Mouse (Mus musculus) thymus, postnatal 10 days (tissue): Measurements from ENCODE around the gene Rbks.
A peak's percentile ranks its signal among the peaks of the same experiment; 100 is the strongest.

Experiments
- DNase-seq, 2 experiments: peaks; one replicate each; pipeline ENCODE4 v3.0.0; 2021; ENCODE audit warnings: low spot score in 2 of 2

The Rbks gene

GRCm38 (mm10) chr5:31696971-31697643, at the start of gene Rbks:
Gene Rbks (minus strand): TSS chr5:31697627.
- peak in 1 of 2 experiments; percentile 6 for DNase-seq

- no peak for DNase-seq
These were observed 45.1 kb upstream of the Rbks start for GRCm38 (mm10) chr5:31742521-31743031.

GRCm38 (mm10) chr5:31741931-31742330, 44.5 kb upstream of the Rbks start:
- no peak for DNase-seq

- no peak for DNase-seq
These were observed 35.4 kb upstream of the Rbks start for GRCm38 (mm10) chr5:31732644-31733338.

GRCm38 (mm10) chr5:31727456-31727855, 30.0 kb upstream of the Rbks start:
- DNase-seq, result no peak

- no peak for DNase-seq
These were observed 28.5 kb upstream of the Rbks start for GRCm38 (mm10) chr5:31725885-31726284.

- no peak for DNase-seq
These were observed 27.1 kb upstream of the Rbks start for GRCm38 (mm10) chr5:31724519-31724918.

GRCm38 (mm10) chr5:31715486-31716150, 18.2 kb upstream of the Rbks start:
- no peak for DNase-seq

GRCm38 (mm10) chr5:31713841-31714264, 16.4 kb upstream of the Rbks start:
- DNase-seq, result no peak

- no peak for DNase-seq
These were observed 15.9 kb upstream of the Rbks start for GRCm38 (mm10) chr5:31713280-31713711.

GRCm38 (mm10) chr5:31709389-31709788, 12.0 kb upstream of the Rbks start:
- no peak for DNase-seq

- DNase-seq, result no peak
These were observed 9.4 kb upstream of the Rbks start for GRCm38 (mm10) chr5:31706826-31707225.

GRCm38 (mm10) chr5:31704971-31705370, 7.5 kb upstream of the Rbks start:
- DNase-seq, result no peak

- DNase-seq, result no peak
These were observed 2.0 kb upstream of the Rbks start for GRCm38 (mm10) chr5:31699397-31699796.

- no peak for DNase-seq
These were observed 1.5 kb upstream of the Rbks start for GRCm38 (mm10) chr5:31698931-31699330.

GRCm38 (mm10) chr5:31698297-31698726, 885 bp upstream of the Rbks start:
- DNase-seq, result peak; percentile 88

GRCm38 (mm10) chr5:31697644-31698296, 343 bp upstream of the Rbks start, which contains the start of gene Babam2:
Gene Babam2 (plus strand): TSS chr5:31697684.
- peak; percentile 90 to 94 for DNase-seq

- DNase-seq, result no peak
These were observed 4.2 kb downstream of the Rbks start for GRCm38 (mm10) chr5:31693191-31693590.

- DNase-seq, result no peak
These were observed 9.5 kb downstream of the Rbks start for GRCm38 (mm10) chr5:31687972-31688371.

- no peak for DNase-seq
These were observed 11.4 kb downstream of the Rbks start for GRCm38 (mm10) chr5:31686040-31686439.

- no peak for DNase-seq
These were observed 15.1 kb downstream of the Rbks start for GRCm38 (mm10) chr5:31682305-31682704.

GRCm38 (mm10) chr5:31680183-31680582, 17.2 kb downstream of the Rbks start:
- no peak for DNase-seq
